Mouse (Mus musculus): ENCODE data around the gene Troap. TPM values are rescaled to one million over a fixed set of nuclear protein-coding genes. Genes with fewer than 3 reads are reported as not detected.

Troap gene
- total RNA-seq, 2 experiments from 2014 or later: 1.1 to 1.6 TPM

DNA sequence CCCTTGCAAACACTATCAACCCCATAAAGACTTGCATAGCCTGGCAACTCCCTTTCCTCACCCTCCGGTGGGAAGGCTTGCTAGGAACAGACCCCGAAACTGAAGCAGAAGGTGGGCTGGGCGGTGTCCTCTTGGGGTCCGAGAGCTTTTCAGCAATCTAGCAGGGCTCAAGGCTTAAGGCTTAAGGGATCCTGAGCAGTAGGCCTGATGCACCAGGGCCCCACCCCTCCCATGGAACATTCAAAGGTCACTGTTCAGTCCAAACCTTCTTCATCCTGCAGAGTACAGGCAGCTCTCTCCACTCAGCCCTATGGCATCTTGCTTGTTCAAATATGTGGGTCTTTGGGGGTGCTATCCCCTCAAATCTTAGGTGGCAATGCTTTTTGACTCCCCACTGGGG is 11.6 kb downstream of the Troap start:
- no peak for DNase-seq

DNA sequence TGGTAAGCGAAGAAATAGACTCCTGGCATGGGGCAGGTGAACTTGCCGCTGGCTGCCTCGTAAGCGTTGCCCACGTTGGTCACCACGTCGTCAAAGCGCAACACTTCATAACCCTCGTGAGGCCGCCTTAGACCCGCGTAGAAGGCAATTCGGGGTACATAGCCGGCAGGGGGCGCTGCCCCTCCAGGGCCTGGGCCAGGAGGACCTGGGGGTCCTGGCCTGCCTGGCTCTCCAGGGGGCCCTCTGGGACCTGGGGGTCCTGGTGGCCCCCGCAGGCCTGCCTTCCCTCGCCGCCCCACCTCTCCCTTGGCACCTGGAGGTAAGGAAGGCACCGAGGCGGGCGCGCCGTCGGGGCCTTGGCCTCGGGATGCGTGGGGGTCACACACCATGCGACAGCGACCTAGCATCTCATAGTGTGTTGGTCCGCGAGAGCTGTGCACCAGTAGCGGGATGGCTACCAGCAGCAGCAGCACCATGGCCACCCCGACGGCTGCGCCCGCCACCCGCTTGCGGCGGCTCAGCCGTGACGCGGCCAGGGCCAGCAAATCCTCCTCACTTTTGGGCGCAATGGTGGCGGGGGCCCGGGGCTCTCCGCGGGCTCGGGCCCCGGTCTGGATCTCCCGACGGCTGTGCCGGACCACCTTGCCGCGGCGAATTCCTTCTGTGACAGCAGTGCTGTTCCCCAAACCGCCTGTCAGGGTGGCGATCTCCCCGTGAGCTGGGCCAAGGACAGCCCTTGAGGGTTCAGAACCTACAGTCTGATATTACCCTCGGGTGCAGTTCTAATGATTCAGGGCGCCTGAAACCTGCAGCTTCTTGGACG is 13.1 kb downstream of the Troap start, which contains the start of gene C1ql4:
TSS of gene C1ql4 (minus strand) at position 565 of the 823 bp plus-strand sequence.
- DNase-seq: peak in 1 of 2 experiments; percentile 55

DNA sequence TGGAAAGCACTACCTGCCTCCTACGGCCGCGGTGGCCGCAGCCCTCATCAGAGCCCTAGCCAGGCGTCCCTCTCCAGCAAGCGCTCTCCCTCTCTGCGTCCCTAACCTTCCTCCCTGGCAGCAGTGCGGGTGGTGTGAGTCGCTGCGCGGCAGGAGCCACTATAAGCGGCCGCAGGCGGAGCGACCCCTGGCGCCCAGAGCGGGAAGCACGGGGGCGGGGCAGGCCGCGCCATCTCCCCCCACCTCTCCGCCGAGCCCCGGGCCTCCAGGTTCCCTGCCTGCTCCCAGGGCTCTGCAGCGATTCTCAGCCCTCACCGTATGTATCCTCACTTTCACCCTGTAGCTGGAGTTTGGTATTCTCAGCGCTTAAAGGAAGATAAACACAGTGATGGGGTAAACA is 13.9 kb downstream of the Troap start:
- peak; percentile 82 to 89 for DNase-seq

DNA sequence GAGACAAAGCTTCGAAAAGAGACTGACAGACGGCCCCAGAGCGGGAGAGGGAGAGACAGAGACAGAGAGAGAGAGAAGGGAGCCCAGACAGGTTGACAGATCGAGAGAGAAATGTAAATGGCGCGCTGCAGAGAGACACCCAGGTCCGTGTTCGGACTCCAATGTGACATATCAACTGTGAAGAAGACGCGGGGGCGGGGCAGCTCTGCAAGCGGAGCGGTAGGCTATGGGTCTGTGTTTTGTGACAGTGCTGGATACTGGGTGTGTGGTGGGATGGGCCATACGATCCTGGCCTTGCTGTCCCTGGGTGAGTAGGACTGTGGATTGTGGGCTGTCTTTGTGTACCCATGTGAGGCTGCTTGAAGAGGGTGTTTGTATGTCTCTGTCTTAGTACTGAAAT is 14.7 kb downstream of the Troap start:
- DNase-seq: no peak

DNA sequence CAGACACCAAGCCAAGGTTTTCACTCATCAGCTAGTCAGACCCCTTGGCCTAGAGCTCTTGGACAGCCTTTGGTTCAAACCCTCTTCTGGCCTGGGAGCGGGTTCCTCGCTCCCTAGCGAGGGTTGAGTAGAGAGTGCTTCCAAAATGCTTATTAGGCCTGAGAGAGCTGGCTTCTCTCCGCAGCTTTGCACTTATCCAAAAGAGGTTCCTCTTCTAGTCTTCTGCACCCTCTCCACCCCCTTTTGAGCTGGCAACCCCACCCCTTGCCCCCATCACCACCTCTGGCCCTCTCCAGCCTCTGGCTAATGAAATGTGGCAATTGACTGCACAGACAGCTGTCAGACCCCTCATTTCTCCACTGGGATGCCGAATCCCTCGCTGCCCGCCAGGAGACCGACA is 18.5 kb downstream of the Troap start, which contains the start of gene Dnajc22:
TSS of gene Dnajc22 (plus strand) at position 301 of the 400 bp plus-strand sequence.
- DNase-seq: no peak

DNA sequence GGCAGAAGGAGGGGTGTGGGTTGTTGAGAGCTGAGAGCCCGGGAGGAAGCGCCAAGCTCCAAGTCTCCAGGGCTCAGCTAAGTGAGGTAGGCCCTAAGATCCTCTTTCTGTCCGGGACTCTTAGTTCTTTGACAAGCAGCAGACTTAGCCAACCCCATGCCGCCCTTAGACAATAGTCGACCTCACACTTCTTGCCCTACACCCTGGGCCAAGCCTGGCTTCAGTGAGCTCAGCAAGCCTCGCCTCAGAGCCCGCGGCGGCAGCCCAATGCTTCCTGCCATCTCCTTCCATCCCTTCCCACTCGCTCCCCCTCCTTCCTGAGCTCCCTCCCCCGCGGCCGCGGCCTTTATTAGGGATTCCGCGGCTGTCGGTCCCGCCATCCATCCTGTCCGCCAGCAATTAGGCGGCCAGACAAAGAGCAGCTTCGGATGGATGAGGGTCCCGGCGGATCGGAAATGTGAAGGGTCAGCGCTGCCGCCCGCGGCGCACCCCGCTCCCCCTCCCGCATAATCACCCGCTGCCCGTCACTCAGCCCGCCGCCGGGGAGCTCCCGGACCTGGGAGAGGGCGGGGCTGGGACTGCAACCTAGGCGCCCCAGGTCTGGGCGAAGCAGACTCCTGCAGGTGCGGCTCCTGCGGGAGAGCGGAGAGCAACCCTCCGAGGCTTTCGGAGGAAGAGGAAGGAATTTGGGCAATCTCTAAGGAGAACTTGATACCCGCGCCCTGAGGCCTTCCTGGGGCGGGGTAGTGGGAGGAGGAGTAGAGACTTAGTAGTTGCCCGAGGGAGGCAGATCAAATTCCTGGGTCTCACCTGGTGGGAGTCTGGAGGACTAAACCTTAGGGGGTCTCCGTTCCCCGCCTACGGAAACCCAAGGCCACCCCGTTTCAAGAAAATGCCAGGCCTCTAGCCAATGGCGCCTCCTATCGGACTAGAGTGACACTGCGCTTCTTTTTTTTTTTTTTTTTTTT is 19.2 kb downstream of the Troap start:
- peak; percentile 20 to 42 for DNase-seq

DNA sequence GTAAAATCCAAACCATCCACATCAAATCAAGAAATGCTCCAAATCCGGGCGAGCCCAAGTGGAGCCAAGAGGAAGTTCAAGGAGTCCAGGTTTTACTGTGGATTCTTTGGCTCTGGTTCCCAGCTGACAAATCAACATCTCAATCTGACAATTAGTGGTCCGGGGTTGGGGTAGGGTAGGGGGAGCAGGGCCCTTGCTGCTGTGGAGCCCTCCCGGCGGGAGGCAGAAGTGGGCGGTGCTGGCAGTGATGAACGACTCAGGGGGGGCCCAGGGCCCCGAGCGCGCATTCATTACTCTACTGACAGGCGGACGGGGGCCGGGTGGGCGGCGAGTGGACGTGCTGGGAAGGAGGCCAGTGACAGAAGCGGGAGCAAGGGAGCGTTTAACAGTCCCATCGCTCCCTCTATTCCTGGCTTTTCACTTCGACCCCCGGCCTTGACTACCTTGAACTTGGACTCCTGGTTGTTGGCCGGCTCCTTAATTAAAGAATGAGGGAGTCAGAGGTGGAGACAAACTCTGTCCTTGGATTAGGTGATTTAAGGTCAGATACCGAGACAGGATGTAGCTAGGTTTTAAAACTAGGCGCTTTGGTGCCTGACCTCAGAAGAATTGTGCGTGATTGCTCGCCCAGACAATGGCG is 20.4 kb downstream of the Troap start:
- DNase-seq: no peak

DNA sequence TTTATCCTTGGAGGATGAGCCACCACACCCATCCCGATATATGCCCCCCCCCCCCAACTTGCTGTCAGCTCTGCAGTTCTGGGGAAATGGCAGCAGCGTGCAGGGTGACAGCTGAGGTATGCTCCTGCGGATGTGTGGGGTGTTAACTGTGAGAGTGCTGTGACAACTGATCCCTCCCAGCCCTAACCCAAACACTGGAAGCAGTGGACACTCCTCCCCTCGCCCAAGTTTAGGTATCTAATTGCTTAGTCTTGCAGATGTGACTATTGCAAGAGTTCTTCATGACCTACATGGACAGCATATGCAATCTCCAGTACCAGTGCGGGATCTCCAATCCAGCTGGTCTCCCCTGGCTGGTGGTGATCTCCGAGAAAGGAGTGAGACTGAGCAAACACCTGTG is 21.0 kb downstream of the Troap start:
- no peak for DNase-seq

DNA sequence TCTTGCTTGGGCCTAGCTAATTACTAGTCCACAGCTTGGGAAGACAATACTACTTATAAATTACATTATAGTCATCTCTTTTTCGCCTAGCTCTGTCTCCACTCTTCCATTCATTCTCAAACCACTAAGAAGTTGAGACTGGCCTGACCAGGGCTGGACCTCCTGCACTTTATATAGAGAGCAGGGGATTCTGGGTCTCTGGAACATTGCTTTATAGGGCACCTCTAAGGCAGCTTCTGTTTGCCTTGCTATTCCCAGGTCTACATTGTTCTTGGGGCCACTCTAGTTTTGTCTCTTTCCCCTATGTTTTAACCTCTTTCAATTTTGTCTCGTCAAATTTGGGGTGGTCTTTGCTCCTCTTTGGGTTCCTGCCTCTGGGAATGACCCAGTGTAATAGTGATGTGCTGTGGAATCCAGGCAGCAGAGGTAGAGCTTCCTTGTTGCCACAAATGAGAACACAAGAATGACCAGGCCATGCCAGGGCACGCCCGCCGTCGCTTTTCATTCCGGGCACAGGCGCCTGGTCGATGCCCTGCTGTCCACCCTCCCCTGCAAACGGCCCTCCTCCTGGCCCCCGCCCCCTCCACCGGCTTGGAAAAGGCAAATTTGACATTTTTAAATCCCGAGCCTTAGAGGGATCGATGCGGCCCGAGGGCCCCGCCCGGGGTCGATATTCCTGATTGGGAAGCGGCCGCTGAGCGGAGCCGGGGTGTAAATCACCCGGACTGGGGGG is 21.9 kb downstream of the Troap start:
- no peak for DNase-seq

DNA sequence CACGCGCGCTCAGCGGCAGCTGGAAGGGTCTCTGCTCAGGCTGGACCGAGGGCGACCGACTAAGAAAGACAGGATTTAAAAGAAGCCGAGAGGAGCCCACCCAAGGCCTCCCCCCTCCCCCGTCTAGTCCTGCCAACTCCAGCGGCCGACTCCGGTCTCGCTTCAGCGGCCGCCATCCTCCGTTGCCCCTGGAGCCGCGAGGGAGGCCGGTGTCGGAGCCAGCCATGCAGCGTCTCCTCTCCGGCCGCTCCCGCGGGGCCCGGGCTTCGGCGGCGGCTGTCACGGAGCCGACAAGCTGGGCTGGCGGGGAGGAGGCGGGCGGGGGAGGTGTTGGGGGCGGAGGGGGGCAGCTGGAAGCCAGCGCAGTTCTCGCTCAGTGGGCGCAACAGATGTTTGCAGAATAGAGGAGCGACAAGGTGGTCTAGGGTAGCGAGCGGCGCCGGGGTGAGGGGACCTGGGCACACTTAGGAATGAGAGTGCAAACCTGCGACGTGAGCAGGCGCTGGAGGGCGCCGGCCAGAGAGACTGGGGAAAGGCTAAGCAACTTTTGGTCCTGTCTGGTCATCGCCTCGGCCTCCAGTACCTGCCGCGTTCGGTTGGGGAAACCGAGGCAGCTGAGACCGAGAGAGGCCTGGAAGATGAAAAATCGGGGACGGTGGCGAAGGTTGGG is 22.6 kb downstream of the Troap start:
- DNase-seq: peak; percentile 38 to 54

DNA sequence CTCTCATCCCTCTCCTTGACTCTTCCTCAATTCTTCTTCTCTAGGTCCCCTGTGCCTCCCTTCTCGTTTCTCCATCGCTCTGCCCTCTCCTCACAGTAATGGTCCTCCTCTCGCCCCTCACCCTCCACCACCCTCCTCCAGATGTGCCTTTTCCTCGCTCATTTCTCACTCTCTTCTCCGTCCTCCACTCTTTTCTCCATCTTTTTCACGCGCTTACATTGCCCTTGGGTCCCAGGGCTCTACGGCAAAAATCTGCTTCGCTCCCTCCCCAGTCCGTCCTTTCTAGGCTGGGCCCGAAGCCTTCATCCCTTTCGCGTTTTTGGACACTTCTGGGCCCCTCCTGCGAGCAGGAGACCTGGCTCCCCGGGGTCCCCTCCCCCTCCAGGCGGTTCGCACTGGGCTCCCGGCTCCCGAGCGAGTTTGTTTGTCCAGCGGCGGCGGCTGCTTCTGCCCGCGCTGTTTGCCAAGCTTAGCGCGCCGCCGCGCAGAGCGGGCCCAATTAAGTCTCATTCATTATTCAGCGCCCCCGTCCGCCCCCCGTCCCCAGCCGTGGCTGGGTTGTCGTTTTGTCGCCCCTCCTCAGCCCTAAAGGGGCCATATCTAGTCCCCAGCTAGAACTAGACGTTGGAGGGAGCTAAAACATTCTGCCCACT is 23.6 kb downstream of the Troap start:
- peak; percentile 42 to 63 for DNase-seq

DNA sequence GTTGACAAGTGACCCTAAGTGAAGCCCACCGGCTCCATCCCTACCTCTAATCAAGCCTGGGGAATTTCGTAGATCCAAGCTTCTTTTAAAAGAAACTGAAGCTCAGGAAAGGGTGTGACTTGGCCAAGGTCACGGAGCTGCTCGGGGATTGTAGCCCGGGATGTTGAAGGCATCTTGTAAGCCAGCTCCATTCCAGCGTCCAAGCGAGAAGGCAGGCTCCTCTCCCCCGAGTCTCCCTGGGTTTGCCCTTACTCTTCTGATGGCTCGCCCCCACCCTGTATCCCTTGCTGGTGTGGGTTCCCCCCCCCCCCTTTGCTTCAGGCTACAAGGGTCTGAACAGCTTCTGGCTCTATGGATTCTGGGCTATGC is 24.1 kb downstream of the Troap start:
- no peak for DNase-seq

DNA sequence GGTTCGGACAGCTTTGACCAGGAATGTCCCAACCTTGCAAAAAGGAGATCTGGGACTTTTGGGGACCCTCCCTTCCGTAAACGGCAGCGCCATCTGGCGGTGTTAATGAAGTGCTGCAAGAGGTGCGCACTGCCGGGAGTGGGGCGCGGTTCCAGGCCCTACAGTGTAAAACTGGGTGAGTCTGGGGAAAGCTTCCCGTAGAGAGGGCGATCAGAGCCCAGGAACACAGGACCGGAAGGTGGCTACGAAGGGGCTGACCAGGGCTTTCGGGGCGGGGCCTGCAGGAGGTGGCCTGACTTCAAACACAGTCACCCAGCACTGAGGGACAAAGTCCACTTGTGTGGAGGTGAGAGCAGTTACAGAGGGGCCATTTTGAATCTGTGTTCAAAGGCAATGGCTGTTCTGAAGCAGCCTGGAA is 24.8 kb downstream of the Troap start:
- DNase-seq: peak; percentile 62 to 73

DNA sequence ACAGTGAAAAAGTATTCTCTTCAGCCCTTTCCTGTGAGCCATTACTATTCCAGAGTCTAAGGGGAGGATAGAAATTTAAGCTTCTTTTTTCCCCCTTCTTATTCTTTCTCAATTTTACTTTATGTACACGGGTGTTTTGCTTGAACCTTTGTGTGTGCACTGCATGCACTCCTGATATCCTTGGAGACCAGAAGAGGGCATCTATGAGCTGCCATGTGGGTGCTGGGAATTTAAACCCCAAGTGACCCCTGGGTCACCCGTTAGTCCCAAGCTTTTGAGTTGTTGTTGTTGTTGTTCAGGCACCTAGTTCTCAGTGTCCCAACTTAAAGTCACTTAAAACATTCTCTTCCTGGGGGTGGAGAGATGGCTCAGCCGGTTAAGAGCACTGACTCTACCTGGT is 25.6 kb downstream of the Troap start:
- no peak for DNase-seq

DNA sequence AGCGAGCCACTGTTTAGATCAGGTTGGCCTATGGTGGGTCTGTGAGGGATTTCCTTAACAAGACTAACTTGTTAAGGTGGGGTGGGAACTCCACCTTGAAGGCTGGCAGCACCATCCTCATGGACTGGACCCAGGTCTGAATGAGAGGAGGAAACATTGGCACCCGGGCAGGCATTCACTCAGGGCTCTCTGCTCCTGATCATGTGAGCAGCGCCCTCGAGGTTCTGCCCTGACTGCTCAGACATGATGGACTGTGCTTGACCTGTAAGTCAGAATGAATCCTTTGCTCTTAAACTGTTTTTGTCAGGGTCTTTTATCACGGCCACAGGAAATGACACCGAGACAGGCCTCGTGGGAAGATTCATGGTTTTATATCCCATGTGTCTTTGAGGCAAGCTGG is 30.9 kb downstream of the Troap start:
- no peak for DNase-seq

DNA sequence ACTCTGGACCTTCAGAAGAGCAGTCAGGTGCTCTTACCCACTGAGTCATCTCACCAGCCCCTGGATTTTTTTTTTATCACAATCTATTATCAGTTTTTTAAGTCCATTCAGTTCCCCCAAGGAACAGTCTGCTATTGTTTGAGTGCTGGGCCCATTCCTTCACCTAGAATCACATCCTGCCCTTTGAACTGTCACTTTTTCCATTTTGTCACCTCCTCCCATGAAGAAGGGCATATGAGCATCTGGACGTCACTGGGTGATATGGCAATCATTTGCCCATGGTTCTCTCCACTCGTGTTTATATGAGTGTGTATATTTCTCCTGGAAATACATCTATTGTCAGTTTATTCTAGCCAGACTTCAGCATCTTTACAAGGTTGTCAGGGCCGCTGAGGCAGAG is 33.5 kb downstream of the Troap start:
- DNase-seq: no peak

DNA sequence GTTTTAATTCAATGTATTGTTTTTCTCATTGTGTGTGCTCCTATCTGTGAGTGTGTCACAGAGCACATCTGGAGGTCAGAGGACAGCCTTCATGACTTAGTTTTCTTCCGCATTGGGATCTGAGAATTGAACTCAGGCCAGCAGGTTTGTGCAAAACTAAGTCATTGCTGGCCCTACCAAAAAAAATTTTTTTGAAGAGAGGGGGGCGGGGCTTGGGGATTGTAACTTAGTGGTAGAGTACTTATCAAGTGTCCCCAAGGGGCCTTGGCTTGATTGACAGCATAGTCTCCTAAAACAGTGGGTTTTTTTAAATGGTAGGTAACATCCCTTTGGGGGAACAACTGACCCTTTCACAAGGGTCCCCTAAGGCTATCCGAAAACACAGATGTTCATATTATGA is 36.8 kb downstream of the Troap start:
- DNase-seq: peak in 1 of 2 experiments; percentile 30

DNA sequence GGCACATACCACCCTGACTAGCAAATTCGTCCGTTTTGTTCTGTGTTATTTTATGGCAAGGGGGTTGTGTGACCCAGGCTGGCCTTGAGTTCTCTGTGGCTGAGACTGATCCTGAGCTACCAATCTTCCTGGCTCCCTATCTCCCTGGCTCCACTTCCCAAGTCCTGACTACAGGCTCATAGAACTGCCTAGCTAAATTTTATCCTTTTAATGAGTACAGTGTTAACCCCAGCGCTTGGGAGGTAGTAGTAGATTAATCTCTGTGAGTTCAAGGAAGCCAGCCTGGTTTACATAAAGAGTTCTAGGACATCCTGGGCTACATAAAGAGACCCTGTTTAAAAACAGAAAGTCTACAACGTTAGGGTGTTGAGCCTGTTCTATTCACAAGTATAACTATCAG is 37.4 kb downstream of the Troap start:
- no peak for DNase-seq

DNA sequence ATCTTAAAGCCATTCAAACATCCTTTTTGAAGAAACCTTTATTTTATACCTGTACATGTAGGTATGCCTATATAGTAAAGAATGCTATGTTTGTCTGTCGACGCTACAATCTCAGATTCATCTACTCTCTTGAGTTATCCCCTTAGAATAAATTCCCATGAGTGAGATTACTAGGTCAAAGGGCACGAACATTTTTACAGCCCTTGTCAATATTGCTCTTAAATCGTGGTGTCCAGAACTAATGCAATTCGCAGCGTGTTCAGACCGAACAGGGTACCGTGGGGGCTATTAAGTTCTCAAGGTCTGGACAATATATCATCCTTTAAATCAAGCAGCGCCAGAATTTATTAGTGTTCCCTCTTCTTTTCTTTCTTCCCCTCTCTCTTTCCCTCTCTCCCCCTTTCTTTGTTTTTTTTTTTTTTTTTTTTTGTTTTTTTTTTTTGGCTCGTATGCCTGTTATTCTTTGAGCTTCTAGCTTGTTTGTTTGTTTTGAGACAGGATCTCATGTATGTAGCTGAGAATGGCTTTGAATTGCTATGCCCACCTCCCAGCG is 38.5 kb downstream of the Troap start:
- DNase-seq: no peak

DNA sequence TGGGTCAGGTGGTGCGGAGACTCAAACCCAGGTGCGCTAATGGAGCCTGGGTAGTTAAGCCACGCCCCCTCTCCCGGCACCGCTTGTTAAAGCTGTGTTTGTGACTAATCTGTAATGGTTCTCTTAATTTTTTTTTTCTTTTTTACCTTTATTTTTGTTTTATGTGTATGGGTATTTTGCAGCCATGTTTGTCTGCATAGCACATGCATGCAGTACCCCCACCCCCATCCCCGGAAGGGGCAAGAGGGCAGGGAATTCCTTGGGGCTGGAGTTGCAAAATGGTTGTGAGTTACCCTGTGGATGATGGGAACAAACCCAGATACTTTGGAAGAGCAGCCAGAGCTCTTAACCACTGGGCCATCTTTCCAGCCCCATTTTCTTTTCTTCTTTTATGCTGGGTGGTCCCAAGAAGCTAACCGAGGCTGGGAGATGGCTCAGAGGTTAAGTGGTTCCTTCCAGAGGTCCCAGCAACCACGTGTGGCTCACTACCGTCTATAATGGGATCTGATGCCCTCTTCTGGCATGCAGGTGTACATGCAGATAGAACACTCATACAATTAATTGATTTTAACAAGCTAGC is 39.1 kb downstream of the Troap start:
- DNase-seq: peak in 1 of 2 experiments; percentile 54

Measured in adrenal gland, postnatal 36 days (tissue).